Mouse (Mus musculus) CD8-positive naive resting alpha-beta T cell, adult 2 months (primary cell): ENCODE data around the gene Hpd.

Source experiments
- DNase-seq, 2 experiments: peaks; one replicate each; pipeline ENCODE4 v3.0.0; 2022; ENCODE audit warnings: low read depth in 2 of 2, low spot score in 2 of 2

Hpd gene

DNA sequence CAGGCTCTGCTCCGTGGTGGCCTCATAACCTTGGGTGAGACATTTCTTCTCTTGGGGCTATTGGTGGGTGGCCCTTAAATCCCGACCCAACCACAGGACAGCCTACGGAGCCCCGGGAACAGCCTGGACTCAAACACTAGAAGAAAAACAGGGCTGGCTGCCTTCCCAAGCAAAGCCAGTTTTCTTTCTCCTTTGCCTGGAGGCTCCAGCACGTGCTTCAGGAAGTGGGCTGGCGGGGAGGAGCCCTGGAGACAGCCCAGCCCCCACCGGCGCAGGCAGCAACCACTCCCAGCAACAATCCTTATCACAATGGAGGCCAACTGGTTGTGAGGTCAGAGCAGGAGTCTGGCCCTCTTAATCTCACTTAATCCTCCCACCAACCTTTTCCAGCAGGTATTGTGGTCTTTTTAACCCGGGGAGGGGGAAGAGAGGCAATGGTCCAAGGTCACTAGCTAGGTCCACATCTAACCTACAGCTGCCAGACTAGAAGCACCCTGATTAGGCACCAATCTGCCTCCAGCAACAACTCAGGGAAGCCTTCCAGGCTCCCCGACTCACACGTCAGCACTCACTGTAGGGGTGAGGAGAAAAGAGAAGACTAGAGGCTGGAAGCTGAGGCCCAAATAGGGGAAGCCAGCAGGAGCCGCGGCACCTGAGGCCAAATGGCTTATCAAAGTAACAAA lies 46.0 kb downstream of the Hpd start:
- DNase-seq, result peak in 1 of 2 experiments; percentile 16

- DNase-seq, result no peak
Measured at GRCm38 (mm10) chr5:123135471-123136360, 46.8 kb downstream of the Hpd start.

GRCm38 (mm10) chr5:123134875-123135382 lies 47.6 kb downstream of the Hpd start:
- DNase-seq, result no peak

GRCm38 (mm10) chr5:123134186-123134874 lies 48.2 kb downstream of the Hpd start:
- no peak for DNase-seq

DNA sequence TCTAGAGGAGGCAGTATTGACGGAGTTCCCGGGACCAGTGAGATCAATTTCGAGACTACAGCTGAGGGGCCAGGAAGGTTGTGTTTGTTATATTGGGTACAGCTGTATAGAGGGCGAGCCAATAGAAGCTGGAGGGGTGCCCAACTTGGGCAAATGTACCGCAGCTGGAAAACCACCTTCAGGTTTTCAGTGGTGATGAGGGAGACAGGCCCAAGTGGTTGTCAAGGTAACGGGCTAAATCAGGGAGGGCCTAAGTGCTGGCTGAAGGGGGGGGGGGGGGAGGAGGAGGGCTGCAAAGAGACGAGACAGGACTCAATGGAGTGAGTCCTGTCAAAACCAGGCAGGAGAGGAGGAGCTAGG lies 48.8 kb downstream of the Hpd start:
- no peak for DNase-seq

- peak; percentile 89 to 96 for DNase-seq
Measured at GRCm38 (mm10) chr5:123133083-123133783, 49.3 kb downstream of the Hpd start.

GRCm38 (mm10) chr5:123132308-123133071 lies 50.0 kb downstream of the Hpd start, which contains the start of gene Rhof:
Gene Rhof (minus strand): TSS chr5:123132692.
- DNase-seq, result peak; percentile 85 to 91

- DNase-seq, result no peak
Measured at GRCm38 (mm10) chr5:123130814-123131148, 51.7 kb downstream of the Hpd start.

DNA sequence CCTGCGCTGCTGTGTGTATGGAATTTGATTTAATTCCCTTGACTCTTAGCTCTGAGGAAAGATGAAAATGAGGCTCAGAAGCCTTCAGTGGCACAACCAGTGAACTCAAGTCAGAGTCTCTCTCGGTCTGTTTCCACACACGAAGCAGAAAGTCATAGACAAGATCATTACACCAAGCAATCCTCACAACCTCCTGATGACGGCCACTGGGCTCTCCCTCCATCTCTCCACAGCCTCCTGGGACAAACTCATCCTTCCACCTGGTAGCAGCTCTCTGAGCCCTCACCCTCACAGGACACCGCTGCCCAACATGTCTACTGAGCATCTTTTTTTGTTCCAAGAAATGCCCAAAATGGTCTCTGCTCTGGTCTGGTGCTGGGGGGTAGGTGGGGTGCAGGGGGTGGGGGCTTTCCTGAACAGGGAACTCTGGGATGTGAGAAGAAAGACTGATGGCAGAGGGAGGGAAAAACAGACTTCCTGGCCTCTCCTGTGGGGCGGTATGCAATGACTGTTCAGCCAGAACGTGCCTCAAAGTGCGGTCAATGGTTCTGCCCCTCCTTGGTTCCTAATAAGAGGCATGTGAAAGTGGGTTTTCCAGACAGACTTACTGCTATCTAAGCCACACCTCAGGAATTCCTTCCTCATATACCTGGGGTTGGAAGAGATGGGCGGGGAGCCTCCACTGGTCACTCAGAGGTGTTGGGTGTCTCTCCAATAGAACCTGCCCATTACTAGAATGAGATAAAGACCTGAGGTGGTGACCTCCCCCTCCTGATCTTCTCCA lies 52.3 kb downstream of the Hpd start:
- no peak for DNase-seq

GRCm38 (mm10) chr5:123129170-123129757 lies 53.3 kb downstream of the Hpd start:
- DNase-seq, result no peak

- DNase-seq, result peak; percentile 81 to 84
Measured at GRCm38 (mm10) chr5:123128426-123129169, 53.9 kb downstream of the Hpd start.

DNA sequence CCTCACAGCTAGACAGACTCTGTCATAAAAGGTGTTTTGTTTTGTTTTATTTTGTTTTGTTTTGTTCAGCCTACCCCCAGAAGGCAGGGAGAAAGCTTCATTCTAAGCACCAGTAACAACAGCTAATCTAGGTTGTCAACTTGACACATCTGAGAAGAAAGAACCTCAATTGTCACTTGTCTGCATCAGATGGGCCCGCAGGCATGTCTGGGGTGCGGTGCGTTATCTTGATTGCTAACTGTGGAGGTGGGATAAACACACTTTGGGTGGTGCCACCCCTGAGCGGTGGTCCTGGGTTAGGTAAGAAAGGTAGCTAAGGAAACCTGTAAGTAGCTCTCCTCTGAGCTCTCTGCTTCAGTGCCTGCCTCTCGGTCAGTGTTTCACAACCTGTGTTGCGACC lies 55.5 kb downstream of the Hpd start:
- DNase-seq, result no peak

DNA sequence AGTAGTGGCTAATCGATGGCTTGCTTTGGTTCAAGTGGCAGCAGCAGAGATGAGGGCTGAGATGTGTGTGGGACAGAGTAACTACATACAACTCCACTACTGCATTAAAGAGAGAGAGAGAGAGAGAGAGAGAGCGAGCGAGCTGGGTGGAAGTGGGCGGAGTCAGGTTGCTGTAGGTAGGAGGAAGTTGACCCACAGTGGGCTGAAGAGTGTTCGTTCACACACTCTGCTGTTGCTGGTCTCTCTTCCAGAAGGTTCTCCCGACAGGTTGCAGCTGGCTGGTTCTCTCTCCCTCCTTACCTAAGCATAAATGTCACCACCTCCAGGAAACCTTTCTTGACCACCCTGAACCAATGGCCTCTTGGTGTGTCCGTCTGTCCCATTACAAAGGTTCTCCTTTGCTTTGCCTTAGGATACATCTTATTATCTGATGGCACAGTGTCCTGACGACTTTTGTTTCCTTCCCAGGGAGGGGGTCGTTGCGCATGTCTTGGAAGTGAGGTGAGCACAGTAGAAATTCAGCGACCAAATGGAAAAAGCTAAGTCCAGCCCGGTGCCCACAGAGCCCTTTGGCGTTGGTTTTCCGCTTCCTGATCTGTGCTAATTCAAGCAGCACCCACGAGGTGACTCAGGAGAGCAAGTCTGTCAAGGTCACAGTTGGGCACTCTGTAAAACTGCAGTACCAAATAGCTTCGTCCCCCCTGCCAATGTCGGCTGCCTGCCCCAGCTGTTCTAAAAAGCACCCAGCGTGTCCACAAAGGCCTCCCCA lies 56.7 kb downstream of the Hpd start:
- peak in 1 of 2 experiments; percentile 49 for DNase-seq

DNA sequence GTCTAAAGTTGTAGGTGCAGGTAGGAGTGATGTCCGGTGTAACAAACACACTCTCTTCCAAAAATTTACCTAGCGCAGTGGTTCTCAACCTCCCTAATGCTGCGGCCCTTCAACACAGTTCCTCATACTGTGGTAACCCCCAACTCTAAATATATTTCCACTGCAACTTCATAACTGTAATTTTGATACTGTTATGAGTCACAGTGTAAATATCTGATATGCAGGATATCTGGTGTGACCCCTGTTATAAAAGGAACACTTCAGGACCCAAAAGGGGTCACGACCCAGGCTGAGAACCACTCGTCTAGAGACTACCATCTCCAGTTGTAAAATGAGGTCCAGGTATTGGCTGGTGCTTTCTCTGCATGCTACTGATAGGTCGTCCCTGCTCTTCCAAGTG lies 57.4 kb downstream of the Hpd start:
- no peak for DNase-seq

- DNase-seq, result no peak
Measured at GRCm38 (mm10) chr5:123122181-123122580, 60.3 kb downstream of the Hpd start.
